Mouse (Mus musculus) testis, postnatal 10 days (tissue): ENCODE measurements at regions not wholly inside any gene's neighbourhood (a gene's known extent, or its start where the extent isn't known, plus 50 kb on each side); places are given as distances from the start of the nearest gene placed in this dataset.

Experiments used
- DNase-seq: peaks from one replicate; pipeline ENCODE4 v3.0.0; 2021; ENCODE audit warnings: low spot score

GRCm38 (mm10) chr12:117430886-117431285 lies 85.4 kb upstream of the Rapgef5 start:
- no peak for DNase-seq

DNA sequence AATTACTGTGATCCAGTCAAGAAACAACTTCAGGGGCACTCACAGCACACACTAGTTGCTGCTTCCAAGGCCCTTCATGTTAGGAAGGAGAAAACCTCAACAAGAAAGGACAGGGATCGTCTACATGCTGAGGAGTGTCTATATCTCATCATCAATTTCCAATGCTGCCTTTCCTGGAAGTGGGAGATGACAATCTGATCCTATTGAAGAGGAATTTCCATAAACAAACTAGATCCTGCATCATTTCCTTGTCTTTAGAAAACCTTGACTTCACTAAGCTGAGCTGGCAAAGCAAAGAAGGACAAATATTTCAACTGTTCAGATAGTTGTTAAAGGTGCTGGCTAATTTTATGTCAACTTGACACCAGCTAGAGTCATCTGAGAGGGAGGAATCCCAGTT lies 83.5 kb upstream of the Rapgef5 start:
- no peak for DNase-seq

DNA sequence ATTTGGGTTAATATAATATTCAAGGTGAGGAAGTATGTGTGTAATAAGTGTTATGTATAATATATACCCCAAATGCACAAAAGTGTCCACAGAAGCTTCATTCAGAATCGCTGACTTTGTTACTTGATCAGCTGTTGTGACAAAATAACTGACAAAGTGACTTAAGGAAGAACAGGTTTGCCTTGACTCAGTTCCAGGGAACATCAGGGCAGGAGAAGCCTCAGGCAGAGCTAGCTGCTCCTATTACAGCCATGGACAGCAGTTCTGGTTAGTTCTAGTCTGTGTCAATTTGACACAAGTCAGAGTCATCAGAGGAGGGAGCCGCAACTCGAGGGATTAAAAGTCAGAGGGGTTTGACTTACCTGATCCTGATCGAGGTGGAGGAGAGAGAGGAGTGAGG lies 79.3 kb upstream of the Rapgef5 start:
- DNase-seq, result no peak

- DNase-seq, result no peak
Observed at GRCm38 (mm10) chr12:117439015-117439605, 77.2 kb upstream of the Rapgef5 start.

GRCm38 (mm10) chr12:117444247-117444989 lies 71.9 kb upstream of the Rapgef5 start:
- no peak for DNase-seq

- DNase-seq, result no peak
Observed at GRCm38 (mm10) chr12:117447223-117447622, 69.1 kb upstream of the Rapgef5 start.

DNA sequence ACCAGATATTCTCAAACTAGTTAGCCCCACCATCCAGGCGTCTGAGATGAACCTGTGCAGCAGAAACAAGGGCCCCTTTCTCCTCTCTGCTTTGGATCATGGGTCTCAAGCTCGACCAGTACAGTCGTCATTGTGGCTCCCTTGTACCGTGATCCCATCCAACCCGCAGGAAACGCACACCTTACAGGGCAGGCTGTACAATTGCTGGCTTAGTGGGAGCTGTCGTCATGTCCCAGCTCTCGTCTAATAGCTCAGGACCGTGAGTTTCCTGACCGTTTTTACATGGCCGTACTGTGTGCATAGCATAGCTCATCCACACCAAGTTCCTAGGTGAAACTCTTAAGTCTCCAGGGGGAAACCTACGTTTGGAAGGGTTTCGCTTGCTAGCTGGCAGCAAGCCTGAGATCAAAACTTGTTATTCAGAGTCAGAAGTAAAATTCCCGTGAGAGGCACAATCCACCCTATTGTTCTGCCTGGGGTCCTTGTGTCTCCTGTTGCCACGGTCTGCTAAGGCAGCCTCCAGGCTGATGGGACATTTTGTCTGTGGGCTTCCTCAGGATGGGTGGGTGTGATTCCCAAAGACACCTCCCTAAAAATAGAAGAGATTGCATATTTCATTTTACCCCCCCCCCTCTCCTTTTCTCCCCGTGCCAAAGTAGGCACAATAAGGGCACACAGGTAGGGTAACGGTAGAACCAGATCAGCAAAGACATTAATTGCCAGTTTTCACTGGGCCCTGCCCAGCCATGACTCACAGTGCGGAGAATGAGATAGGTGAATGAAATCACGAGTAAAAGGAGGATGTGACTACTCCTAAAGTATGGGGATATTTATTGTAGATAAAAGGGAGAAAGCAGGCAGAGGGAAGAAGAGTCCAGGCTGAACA lies 68.2 kb upstream of the Rapgef5 start:
- DNase-seq, result no peak

DNA sequence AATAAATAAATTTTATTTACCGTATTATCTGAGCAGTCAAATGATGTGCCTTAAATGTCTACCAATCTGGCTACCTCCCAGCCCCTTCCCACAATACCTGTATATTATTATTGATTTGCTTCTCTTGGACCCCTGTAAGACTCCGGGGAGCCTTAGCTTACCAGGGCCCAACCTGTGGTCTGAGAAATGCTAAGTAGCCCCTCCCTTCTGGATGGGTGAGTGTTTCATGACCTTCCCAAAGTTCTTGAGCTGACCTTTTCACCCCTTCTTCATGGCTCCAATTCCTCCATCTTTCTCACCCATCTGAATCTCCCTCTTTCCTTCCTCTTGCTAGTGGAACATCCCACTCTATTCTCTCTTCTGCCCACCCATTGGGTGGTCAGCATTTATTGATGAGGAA lies 67.2 kb upstream of the Rapgef5 start:
- DNase-seq, result no peak

GRCm38 (mm10) chr12:117450106-117450505 lies 66.2 kb upstream of the Rapgef5 start:
- DNase-seq, result no peak

GRCm38 (mm10) chr12:117450871-117451270 lies 65.4 kb upstream of the Rapgef5 start:
- DNase-seq, result no peak

DNA sequence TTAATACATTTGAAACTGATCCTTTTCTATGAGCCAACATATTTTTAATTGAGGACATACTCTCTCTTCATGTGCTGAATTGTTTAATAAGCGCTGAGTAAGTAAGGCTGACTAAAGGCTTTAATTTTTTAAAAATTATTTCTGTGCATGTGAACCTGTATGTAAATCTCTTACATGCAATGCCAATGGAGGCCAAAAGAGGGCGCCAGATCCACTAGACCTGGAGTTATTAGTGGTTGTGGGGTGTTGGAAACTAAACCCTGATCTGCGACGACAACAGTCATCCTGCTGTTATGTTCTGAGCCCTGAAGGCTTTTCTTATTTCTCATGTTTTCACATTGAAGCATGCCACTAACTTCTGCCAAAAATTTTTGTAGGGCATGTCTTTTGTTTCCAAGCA lies 64.8 kb upstream of the Rapgef5 start:
- DNase-seq, result no peak

DNA sequence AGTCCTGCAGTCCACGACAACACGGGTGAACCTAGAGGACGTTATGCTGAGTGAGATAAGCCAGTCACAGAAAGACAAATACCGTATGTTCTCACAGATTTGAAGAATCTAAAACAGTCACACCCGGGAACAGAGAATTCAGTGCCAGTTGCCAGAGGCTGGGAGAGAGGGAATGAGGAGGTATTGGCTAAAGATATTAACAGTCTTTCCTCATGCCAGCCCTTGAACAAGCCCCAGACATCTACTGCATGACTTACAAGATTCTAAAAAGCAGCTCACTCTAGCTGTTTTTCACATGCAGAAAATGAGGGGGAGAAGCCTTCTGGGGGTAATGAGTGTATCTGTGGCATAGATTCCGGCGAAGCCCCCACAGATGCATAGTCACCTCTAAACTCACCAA lies 60.5 kb upstream of the Rapgef5 start:
- DNase-seq, result no peak

DNA sequence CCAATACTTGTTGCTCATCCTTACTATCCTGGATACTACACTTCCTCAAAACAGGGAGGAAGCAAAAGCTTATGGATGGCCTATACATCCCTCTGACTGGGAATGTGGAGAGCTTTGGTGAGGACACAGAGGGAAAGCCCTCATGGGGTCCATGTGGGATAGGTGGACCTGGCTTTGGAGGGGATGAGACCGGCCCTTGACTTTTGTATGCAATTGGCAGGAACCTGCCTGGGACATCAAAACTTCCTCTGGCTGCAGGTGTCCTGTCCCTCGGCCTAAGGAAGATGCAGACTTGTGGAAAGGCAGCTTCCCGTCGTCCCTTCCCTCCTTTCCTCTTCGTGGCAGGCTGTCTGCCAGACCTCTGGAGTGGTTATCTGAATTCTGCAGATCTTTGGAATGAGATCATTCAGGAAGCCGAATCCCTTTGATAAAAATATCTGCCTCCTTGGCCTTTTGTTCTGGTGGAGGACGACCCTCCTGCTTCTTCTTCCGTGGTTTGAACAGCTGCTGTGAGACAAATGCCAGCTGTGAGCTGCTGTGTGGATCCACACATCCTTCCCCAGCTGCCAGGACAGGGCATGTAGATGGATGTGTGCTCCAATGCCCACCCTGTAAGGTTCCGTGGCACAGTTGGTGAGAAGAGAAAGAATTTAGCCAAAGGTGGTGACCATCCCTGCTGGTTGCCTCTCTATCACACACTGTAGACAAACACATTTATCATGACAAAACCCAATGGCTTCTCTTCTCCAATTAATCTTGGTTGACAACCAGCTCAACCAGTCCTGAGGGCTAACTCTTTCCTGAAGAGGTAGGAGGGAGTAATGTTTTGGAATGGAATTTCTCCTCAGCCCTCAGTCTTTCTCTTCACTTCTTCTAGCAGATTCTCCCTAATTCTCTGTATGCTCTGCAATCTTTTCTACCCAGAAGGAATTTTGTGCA lies 57.9 kb upstream of the Rapgef5 start:
- DNase-seq, result no peak

GRCm38 (mm10) chr12:117459541-117459940 lies 56.7 kb upstream of the Rapgef5 start:
- no peak for DNase-seq

DNA sequence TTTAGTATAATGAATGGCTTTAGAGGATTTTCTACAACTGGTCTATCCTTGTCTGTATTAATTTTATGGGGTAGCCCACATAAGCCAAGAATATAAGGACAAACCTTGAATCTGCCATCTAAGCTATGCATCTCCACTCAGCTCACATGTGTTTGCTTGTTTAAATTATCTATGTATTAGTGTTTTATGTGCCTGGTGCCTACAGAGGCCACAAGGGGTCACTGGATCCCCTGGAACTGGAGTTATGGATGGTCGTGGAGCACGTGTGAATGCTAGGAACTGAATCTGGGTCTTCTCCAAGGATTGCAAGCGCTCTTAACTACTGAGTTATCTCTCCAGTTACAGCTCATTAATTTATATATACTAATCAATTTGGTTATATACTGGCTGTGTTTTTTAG lies 51.1 kb upstream of the Rapgef5 start:
- DNase-seq, result no peak

DNA sequence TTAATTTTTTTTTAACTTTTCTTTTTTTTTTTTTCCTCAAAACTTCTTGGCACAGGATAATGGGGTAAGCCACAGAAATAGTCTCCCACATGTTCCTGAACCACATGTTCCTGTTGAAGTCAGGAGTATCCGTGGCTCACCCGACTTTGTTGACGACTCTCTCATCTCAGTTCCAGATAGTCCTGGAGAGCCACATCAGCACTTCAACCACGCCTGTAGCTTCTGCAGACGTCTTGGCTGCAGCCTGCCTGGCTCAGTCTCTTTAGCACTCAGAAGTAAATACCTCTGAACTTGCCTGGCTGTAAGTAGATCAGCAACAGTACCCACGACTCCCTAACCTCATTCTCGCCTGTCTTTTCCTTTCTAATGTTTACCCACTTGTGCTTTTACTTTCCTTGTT lies 50.3 kb upstream of the Rapgef5 start:
- DNase-seq, result no peak
